Mouse (Mus musculus): ENCODE measurements around the gene Snap47.

- TF ChIP-seq TBP (conservative IDR thresholded peaks at IDR 0.05; ENCODE audit: low read depth, low read length) (no peak), KAT2A (IDR thresholded peaks at IDR 0.05; ENCODE audit: insufficient replicate concordance, low read length) (no peak), UBTF (IDR thresholded peaks at IDR 0.05; ENCODE audit: low read depth, low read length) (no peak), CTCF (conservative IDR thresholded peaks at IDR 0.05 in 1 of 2, IDR thresholded peaks at IDR 0.05 in 1 of 2; ENCODE audit: low read depth in 2 of 2, low read length in 2 of 2) (no peak), ZKSCAN1 (IDR thresholded peaks at IDR 0.05; ENCODE audit: borderline replicate concordance, low read depth, low read length) (no peak), POLR2A (IDR thresholded peaks at IDR 0.05; ENCODE audit: low read depth, low read length) (no peak)
These were observed 63.5 kb downstream of the Snap47 start for GRCm38 (mm10) chr11:59387471-59387870.

All from CH12.LX (cell line).